Mouse (Mus musculus) kidney, adult 8-10 months (tissue): ENCODE results near the gene Zfp654.

ENCODE experiments used
- DNase-seq, 2 experiments: peaks; one replicate each; pipeline ENCODE4 v3.0.0; 2022

Gene Zfp654

DNA sequence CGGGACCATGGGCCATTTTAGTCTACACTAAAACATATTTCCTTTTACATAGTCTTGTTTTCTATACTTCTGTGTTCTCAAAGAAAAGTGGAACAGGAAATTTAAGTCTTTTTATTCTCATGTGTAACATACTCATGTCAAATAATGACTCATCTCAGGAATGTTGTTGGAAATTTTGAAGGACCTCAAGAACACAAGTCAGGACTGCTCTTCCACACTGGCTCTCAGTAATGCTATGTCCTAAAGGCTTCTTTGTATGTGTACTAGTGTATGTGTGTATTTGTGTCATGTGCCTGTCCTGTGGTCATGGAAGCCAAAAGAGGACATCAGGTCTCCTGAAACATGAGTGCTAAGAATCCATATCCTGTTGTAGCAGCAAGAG lies 92.2 kb downstream of the Zfp654 start:
- no peak for DNase-seq

DNA sequence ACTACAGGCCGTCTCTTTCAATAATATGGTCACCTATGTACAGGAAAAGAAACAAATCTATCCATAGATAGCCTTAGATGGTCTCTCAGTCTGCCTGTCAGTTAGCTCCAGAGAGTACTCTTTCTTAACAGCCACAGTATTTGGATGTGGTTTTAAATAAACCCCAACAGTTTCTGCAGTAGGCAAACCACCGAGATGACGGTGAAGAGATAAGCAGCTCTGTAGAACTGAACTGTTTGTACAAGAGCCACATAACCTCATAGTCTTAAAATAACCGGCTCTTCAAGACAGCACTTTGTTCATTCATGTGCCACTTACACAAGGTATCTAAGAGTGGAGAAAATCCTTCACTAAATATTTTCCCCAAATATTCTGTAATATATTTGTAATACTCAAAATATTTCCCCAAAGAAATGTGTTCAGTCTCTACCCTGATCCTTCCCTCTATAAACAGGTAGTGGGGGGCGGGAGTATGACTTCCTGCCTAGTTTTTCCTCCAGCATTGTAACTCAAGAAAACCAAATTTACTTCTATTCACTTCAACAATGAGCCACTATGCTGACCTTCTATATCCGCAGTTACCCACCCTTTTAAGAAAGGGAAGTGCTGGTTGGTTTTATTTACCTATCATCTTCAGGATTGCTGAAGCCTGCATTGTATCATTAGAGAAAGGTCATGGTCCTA lies 92.7 kb downstream of the Zfp654 start:
- no peak for DNase-seq

DNA sequence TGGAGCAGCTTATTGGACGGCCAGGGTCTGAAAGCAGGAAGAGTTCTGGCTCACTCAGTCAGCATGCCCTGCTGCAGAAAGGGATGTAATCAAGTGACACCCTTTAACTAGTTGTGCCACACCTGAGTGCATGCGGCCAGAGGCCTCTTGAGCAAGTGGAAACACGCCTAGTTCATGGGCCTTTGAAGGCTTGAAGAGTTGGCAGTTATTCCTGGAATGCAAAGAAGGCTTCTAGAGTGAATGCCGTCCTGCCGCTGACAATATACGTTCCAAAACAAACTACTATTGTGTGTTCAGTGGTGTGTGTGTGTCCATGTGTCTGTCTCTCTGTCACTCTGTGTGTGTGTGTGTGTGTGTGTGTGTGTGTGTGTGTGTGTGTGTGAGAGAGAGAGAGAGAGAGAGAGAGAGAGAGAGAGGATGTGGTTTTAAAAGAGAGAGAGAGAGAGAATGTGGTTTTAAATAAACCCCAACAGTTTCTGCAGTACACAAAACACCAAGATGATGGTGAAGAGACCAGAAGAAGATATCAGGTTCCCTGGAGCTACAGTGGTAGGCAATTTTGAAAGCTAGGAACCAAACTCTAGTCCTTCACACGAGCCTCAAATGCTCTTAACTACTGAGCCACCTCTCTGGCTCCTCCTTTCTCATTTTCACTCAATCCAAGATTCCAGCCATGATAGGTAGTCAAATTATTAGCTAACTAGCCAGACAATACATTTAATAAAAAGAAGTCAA lies 93.6 kb downstream of the Zfp654 start:
- no peak for DNase-seq

DNA sequence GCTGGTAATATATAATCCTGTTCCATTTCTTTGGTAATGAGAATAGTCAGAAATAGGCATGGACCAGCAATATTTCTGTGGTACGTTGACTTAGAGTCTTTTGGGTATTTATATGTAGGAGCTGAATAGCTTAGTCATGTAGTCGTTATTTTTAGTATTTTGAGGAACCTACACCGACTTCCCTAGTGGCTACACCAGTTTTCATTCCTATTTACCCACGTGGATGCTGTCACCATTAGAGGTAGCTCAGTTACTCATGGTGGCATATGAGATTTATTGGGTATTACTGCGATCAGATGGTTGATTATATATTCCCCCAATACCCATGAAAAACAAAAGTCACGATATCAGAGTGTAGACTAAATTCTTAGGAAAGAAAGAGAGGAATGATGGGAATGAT lies 95.1 kb downstream of the Zfp654 start:
- DNase-seq: no peak

DNA sequence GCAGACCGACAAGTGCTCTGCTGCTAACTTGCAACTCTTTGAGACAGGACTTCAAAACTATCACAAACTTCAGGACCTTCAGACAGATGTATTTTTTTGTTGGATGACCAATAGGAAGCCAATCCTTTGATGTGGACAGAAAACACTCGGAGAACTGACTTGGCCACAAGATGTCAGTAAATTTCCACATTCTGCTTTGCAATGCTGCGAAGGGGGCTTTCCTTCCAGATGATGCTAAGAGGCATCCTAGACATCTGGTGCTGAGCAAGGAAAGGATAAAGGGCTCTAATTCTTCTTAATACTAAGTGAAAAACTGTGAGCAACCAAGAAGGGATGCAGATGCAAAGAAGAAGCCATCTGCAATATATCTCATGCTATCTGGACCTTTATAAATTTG lies 96.7 kb downstream of the Zfp654 start:
- peak in 1 of 2 experiments; percentile 9 for DNase-seq

DNA sequence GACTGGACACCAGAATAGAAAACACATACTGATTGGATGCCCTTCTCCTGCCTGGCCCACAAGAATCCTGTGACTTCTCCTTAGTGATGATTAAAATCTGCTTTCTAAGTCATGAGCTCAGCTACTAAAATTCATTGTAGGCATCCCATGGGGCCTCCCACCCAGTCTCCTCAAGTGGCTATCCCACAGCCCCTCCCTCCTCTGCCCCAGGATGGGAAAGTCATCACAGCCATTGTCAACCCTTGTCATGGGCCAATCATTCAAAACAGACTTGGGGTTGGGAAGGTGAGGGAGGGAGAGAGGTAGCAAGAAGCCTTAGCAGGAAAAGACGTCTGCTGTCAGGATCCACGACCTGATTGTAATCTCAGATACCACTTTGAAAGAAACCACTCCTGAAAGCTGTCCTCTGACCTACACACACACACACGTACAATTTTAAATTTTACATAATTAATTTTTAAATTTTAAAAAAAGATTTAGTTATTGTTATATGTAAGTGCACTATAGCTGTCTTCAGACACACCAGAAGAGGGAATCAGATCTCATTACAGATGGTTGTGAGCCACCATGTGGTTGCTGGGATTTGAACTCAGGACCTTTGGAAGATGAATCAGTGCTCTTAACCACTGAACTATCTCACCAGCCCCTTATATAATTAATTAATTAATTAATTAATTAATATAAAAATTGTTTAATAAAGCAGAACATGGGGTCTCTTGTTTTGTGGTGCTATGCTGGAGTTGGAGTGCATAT lies 97.3 kb downstream of the Zfp654 start:
- DNase-seq: no peak

DNA sequence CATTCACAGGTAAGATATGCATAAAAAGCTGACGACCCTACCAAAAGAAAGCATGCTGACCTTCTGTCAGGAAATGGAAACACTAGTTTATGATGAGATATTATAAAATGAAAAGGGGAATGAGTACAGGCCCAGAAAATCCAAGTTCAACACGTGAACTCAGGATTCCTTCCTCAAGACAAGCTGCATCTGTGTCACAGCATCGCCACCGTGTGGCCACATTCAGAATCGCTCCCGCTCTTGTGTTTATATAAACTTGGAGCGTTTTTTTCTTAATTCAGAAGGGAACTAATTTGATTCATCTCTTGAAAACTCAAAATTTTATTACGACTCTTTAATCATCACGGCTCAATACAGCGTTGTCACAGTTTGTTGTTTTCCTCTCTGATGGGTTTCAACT lies 103.2 kb downstream of the Zfp654 start:
- peak; percentile 15 to 73 for DNase-seq

DNA sequence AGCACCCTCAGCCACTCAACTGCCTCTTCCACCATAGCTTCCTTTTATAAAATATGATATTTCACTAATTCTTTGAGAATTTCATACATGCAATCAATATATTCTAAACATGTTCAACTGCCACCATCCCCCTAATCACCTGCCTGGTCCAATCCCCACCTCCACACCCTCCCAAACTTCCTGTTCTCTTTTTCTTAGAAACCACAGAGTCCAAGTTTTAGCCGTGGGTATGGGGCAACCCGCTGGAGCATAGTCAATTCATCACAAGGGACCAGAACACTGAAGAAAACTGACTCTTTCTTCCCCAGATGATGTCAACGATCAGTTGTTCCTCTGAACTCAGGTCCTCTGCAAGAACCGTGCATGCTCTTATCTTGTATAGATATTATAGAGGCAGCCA lies 106.4 kb downstream of the Zfp654 start:
- no peak for DNase-seq

DNA sequence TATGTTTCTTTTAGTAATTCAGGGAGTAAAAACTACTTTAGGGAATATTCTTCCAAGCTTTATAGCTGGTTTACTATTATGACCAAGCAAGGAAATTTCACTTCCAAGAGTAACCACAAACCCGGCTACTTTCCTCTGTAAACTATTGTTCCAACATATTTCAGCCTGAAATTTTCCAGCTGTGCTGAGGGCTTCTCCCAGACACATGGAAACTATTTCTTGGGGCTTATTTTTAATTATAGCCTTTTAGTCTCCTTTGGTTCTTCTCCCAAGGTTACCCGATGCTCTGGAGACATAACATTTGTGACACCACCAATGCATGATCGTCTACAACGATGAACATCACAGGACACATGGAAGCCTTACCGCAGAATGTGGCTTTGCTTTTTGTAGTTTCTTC lies 114.2 kb downstream of the Zfp654 start:
- DNase-seq: no peak
